Mouse (Mus musculus) ovary, adult 18-20 months (tissue): ENCODE measurements around the gene Nrl.

ENCODE experiments used
- DNase-seq: peaks from one replicate; pipeline ENCODE4 v3.0.0; 2022; ENCODE audit warnings: low spot score, mixed read lengths

Nrl gene

DNA sequence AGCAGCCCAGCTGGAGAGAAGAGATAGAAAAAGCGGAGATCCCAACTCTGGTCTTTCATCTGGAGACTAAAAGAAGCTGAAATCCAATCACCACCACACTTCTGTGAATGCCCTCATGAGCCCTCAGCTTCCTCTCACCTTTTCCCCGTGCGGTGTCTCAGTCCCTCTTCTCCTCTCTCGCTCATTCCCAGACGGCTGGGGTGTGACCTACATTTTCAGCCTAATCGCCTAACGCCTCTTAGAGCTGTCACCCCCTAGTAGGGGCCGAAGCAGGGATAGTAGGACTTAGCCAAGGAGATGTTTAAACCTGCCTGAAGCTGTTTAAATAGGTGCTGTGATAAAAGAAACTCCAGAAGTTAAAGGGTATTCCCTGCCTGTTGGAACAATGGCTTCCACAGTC, at the start of gene Nrl:
Gene Nrl, minus strand, starts transcription at position 197 of the 400 bp plus-strand sequence.
- no peak for DNase-seq

DNA sequence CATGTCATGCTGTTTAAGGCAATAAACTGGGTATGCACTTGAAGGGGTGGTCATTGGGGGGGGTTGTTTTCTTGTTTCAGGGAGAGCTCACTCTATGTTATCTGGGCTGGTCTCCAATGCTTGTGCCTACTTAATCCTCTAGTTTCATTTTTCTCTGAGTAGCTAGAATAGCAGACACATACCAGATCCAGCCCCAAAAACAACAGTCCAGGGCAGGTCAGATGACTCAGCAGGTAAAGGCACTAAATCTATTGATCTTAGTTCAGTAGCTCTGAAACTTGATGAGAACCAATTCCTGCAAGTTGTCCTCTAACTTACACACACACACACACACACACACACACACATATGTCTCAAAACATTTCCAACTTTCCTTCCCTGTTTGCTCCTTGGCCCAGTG, 47.0 kb upstream of the Nrl start:
- no peak for DNase-seq

DNA sequence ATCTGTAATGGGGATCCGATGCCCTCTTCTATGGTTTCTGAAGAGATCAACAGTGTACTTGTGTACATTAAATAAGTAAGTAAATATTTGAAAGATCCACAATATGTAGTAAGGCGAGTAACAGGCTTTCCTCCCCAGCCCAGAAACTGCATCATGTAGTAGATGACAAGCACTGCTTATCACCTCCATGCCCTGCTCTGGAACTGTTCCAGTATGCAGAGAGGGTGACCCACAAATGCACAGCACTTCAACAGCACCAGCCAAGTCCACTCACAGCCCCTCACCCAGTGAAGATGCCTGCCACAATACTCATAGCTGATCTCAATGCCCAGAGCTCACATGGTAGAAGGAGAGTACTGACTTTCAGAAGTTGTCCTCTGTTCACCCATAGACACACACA, 45.8 kb upstream of the Nrl start:
- no peak for DNase-seq

DNA sequence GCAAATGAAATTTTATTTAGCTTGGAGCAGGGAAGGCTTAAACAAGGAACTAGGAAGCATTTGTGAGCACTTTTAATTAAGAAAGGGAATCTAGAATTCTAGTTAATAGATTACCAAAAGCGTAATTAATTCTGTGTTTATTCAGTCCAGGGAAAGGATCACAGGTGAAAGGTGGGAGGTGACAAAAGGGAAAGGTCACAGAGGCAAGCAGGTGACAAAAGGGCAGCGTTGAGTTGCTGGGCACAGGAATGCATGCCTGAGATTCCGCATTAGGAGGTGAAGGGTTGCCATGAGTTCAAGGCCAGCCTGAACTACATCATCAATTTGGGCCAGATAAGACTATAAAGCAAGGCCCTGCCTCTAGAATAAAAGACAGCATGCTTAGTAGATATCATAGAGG, 42.7 kb upstream of the Nrl start:
- DNase-seq: no peak

DNA sequence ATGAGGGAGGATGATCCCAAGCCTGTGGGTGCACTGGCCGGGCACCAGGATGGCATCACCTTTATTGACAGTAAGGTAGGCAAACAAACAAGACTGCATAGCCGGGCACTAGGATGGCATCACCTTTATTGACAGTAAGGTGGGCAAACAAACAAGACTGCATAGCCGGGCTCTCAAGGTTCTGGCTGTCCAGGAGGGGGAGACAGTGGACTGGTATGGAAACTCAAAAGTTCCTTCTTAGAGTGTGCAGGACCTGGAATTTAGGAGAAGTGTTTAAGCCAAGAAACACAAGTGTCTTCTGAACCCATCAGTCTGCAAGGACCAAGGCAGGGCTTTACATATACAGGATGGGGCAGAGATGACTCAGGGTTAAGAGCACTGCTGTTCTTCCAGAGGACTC, 41.0 kb upstream of the Nrl start:
- no peak for DNase-seq

DNA sequence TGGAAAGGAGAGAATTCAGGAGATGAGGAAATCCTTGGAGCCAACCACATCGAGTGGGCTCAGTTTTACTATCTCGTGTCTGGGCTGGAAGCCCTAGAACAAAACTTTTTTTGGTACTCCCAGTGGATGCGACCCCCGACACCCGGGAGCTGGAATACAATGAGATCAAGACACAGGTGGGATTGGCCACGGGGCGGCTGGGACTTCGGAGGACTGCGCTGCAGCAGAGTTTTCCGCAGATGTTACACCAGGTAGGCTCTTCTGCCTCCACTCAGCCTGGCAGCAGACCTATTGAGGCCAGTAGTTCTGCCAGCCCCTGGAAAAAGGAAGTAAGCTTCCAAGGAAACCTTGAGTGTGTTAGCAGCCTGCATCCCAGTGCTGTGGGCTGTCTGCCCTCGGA, 38.5 kb upstream of the Nrl start:
- DNase-seq: no peak

DNA sequence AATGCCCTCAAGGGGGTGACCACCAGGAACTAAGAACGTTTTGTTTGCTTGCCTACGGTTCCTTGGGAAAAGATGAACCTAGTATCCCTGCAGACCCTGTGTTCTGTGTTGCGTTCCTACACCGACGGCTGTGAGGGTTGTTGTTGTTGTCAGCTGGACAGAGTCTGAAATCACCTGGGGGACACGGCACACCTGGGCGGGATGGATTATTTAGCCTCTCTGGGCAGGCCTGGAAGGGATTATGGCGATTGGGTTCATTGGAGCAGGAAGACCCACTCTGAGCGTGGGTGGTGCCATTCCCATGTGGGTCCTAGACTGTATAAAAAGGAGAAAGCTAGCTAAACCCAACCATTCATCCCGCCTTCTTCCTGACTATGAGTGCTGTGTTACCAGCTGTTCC, 37.1 kb upstream of the Nrl start:
- DNase-seq: no peak

DNA sequence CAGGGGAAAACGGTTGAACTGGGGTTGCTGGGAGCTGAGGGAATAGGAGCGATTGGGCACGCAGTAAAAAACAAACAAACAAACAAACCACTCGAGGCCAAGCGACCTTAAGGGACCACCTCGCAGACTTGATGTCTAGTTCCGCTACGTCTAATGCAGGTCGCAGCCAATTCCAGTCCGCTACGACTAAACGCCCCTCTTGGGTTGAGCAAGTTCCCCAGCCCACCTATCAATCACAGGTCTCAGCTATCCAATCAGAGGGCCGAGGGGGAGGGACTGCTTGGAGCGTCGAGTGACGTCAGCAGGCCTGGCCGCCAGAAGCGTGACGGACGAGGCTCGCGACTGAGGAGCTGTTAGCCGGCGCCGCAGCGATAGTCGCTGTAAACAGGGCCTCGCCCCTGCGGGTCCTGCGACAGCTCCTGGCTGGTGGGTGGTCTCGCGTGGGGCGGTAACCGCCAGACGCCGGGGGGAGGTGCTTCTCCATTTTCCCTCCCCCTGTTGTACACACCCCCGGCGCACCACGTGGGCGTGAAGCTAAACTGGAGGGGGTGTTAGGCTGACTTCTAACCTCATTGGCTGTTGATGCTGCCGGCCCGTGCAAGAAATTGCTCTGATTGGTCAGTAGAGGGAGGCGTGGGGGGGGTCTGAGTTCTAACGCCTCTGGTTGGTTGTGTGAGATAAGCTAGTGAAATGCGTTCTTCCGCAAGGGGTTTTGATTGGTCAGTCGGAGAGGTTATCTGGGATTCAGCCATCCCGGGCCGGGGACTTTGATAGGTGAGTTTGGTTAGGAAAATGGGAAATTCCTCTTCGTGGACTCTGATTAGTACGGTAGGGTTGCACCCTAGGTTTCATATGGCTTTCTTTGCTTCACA, 35.7 kb upstream of the Nrl start, which contains the start of gene A730061H03Rik:
Gene A730061H03Rik, minus strand, starts transcription at position 205 of the 872 bp plus-strand sequence.
- peak; percentile 99 for DNase-seq

DNA sequence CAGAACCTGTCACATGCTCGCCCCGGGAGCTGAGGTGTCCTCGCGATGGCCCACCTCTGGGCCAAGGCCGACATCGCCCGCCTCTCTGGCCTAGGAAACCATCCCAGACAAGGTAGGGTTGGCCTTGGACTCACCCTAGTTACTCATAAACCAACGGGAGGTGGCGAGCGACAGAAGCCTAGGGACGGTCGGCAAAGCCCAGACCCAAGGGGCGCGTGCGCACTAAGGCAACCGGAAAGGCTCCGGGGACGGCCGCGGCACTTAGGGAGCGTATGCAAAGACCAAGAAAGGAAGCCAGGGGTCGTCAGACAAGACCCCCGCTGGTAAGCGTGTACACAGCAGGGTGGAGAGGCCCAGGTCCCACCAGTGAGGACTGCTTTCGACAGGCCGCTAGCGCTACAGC, 35.0 kb upstream of the Nrl start, which contains the start of gene Dcaf11:
Gene Dcaf11, plus strand, starts transcription at position 208 of the 403 bp plus-strand sequence.
- DNase-seq: peak; percentile 84

DNA sequence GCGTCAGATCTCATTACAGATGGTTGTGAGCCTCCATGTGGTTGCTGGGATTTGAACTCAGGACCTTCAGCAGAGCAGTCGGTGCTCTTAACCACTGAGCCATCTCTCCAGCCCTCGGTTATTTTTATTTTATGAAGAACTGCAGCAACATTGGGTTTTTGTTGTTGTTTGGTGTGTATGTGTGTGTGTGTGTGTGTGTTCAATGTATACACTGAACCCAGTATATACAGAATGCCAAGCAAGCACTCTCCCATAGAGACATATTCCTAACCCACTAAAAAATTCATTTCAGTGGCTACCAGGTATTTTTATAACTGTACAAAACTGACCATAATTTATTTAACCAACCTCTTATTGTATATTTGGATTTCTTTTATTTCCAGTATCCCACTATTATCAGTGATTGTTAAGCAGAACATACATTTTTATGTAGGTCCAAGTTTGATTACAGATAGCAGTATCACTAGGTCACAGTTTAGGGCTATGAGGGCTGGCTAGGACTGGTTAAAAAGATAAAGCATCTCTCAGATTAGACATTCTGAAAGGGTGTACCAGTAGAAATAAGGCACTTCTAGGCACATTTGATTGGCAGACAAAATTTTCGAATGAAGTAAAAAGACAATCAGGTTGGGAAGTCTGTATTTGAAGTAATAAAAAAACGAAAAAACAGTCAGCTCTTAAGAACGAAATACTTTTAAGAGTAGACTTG, 34.1 kb upstream of the Nrl start:
- DNase-seq: no peak

DNA sequence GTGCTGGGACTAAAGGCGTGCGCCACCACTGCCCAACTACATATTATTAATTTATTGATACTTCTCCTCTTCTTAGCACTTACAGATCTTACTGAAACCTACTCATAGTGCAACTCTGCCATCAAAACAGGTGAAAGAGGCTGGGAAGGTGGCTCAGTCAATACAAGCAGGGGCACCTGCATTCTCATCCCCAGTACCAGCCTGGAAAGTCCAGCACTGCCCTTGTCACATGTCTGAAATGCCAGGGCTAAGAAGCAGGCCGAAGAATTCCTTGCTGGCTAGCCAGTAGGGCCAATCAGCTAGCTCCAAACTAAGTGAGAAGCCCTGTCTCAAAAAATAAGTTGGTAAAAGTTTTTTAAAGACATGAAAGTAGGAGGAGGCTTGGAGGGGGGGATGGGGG, 32.8 kb upstream of the Nrl start:
- no peak for DNase-seq

DNA sequence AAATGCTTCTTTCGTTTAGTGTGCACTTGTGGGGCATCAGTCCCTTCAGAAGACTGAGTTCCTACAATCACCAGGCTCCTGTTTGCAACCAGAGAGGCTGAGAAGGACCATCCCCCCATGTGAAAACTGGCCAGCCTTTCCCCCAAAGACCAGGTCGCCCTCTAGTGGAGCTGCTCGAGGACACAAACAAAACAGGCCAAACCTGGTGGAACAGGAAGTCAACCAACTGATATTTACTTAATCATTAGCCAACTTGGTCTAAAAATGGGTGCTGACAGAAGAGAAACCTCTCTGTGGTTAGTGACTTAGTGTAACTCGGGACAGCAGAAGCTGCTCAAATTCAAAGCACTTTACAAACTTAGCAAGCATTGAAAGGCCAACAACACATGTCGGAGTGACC, 32.2 kb upstream of the Nrl start:
- DNase-seq: peak; percentile 63

DNA sequence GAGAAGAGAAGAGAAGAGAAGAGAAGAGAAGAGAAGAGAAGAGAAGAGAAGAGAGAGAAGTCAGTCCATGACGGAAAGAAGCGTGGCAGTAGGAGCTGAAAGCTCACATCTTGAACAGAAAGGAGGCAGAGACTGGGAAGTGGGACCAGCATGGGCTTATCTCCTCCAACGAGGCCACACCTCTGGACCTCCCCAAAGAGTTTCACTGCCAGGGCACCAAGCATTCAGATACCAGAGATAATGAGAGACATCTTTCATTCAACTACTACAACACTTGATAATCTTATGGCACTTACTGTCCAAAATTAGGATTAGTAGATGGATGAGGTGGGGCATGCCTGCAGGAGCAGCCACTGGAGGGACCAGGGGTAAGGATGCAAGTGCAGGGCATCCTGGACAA, 31.0 kb upstream of the Nrl start:
- DNase-seq: no peak

DNA sequence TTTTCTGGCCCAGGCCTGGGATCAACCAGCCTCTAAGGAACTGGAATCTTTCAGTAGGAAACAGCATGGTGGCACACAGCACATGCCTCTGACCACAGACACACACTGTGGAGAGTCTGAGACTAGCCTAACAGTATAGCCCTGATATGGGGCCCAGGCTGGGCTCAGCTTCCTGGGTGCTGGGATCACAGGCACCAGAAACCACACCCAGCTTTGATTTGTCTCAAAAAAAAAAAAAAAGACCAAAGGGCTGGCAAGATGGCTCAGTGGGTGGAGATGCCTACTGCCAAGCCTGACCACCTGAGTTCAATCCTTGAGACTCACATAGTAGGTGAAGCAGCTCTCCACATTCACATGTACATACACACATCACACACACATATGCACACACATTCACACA, 29.9 kb upstream of the Nrl start:
- no peak for DNase-seq

DNA sequence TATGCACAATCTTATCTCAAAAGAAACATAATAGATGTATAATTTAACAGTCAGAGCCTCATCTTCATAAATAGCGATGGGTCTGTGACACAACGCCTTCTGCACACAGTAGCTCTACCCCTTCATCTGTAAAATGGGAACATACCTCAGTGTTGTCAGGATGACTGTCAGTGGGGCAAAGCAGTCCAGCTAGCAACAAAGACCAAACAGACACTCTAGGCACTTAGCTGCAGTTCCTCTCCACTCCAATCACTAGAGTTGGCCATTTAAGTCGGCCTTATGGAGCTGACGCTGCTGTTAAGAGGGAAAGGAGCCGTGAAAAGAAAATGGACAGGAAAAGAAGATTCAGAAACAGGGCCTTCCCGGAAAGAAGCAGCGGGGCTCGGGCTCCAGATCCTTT, 27.0 kb upstream of the Nrl start:
- no peak for DNase-seq

DNA sequence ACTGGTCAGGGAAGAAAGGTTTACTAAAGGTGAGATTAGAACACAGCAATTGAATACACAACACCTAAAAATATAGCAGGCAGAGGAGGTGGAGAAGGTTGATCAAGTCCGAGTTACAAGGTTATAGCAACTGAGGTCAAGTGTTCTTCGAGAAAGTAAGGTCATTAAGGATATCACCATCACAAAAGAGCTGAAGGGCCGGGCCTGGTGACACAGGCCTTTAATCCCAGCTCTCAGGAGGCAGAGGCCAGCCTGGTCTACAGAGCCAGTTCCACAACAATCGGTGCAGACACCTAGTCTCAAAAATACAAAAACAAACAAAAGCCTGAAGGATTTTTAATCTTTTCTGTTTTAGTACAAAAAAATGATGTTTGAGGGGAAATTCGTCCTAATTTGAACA, 26.6 kb upstream of the Nrl start:
- DNase-seq: no peak

DNA sequence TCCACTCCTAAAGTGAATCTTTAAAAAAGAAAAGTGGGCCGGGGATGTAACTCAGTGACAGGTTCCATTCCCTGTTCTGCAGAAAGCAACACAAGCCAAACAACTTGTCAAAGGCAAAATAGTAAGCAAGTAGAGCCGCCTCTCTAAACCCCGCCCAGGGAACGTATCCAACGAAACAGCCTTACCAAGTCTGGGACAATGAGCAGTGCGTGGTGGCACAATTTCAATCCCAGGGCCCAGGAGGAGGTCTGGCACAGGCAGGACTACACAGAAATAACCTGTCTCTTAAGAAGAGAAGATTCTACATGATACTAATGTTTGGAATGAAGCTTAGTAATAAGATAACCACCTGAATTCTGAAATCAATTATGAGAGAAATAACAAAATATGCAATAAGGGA, 25.4 kb upstream of the Nrl start:
- no peak for DNase-seq

DNA sequence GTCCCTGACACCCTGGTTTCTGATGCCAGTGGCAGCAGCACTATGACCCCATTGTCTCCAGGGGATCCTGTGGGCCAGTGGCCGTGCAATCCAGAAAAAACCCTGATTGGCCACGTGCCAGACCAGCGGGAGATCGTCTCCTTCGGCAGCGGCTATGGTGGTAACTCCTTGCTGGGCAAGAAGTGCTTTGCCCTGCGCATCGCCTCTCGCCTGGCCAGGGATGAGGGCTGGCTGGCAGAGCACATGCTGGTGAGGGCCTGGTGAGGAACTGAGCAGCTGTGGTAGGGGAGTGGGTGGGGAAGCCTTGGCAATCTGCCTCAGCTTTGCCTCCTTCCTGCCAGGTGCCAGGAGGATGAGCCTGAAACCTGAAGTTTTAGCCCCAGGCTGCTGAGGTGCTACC, 19.6 kb upstream of the Nrl start:
- DNase-seq: no peak

DNA sequence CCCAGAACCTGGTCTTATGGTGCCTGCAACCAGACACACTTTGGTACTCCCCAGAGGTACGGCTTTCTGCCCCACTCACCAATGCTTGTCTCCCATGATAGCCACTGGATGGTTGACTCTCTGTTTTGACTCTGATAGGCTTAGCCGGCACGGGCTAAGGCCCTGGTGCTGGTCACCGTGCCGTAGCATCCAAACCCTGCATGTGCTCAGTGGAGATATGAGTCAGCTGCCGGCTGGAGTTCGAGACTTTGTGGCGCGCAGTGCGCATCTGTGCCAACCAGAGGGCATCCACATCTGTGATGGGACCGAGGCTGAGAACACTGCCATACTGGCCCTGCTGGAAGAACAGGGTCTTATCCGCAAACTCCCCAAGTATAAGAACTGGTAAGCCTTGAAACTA, 17.5 kb upstream of the Nrl start:
- no peak for DNase-seq

DNA sequence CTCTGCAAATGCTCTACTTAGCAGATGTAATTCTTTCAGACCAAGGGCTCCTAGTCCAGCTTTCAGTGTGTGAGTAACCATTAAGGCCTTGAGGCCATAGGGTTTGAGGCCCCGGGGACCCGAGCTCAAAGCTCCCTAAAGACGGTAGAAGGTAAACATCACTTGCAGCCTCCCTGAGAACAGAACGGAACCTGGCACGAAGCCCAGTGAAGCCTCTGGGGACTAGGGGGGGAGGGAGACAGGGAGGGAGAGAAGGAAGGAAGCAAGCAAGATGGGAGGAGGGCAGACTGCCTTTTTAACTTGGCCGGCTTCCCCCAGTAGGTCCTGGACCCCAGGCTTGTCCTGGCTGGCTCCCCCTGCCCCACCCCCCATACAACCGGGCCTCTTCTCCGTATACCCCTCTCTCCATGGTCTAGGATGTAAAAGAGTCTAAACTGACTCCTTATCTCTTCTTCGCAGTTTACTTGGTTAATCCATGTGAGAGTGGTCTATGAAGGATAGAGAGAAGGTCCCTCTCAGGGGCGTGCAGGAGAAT, 16.1 kb upstream of the Nrl start:
- peak; percentile 77 for DNase-seq

DNA sequence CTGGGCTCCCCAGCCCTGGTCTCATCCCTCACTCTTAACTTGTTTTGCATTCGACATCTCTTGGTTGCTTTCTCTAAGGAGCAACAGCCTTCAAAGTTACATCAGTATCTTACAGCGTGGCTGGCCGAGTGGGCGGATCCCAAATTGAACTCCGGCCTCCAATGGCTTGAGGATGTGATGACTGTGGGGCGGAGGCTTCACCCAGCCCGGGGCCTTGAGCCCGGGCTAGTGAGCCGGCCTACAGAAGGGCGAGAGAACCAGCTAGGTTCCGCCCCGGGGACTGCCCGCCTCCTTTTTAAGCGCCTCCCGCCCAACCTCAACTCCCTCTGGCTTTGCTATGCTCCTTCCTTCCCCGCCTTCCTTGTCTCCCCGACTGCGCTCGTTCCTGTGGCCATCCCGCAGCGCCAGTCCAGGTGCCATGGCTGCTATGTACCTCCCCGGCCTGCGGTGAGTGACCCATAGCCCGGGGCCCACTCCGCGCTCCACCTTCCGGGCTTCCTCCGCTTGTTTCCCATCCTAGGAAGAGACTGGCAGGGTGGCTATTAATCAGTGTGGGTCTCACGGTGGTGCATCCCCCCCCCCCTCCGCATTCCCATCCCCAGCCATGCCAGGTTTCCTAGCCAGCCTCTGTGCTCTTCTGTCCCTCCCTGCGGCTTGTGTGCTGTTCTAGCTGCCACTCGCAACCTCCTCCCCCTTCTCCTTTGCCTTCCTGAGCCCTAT, 15.4 kb upstream of the Nrl start, which contains the start of gene Pck2:
Gene Pck2, plus strand, starts transcription at position 200 of the 720 bp plus-strand sequence.
- peak; percentile 93 for DNase-seq

DNA sequence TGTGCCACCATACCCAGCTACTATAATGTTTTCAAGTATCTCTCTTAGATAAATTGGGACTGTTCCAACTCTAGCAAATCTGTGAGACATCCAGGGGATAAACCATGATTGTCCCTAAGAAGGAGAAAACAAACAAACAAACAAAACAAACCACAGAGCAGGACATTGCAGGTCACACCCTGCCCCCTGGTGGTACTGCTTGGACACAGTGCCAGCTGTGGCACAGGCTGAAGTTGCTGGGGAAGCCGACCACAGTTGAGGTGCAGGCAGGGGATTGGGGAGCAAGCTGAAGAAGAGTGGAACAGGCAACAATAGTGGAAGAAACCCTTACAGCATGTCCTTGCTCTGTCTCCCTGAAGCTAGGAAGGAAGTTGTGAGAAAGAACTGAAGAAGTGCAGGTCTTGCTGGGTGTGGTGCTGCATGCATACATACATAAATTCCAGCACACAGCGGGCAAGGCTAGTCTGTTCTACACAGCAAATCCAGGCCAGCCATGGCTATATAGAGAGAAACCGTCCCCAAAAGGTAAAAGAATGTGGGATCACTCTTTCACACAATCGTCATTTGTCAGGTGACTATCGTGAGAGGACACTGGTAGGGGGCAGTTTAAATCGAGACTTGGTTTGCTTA, 11.4 kb upstream of the Nrl start:
- DNase-seq: no peak
